Mouse (Mus musculus) liver, adult (tissue): Measurements from ENCODE around the gene Clic1.

Experiments used
- GATA4 ChIP-seq: IDR thresholded peaks from 2 replicates; pipeline ENCODE4 v1.6.1; 2014; ENCODE audit warnings: mild to moderate bottlenecking, low read length; ENCODE audit not compliant: insufficient replicate concordance

The Clic1 gene

GRCm38 (mm10) chr17:35064378-35064877 lies 14.7 kb downstream of the Clic1 start:
- no peak for TF ChIP-seq GATA4

DNA sequence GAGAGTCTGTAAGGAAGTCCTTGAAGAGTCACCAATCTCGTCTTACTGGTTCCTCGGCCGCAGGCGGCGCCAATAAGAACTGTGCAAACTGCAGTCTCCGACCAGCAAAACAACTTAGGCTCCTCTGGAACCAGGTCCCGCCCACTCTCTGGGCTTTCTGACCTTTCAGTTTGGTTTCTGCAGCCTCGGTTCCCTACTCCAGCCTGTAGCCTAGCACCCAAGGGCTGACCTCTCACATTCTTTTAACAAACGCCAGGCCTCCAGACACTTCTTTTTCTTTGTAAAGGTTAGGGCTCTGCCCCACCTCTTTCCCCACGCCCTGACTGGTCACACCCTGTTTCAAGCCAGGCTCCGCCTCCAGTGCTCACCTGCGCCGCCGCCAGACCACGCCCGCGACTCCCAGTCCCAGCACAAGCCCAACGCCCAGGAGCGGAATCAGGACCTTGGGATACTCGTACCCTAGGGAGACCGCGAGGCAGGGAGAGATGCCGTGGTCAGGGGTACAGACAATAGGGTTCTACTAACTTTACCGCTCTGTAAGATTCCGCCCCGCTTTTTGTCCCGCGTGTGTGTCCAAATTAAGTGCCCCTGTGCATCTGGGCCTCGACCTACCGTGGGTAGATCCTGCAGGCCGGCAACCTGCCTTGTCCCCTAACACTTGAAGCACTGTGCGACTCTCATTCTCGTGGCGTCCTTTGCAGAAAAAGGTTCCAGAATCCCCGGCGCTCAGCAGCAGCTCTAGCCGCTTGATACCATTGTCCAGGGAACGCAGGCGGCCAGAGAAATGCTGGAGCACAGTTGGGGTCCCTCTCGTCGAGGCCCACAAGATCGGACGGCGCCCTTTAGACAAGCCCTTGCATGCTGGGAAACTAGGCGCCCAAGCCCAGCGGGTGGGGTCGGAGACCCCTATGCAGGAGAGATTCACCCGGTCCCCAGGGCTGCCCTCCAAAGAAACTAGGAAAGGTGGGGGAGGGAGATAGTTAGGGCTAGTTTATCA lies 15.5 kb downstream of the Clic1 start, which contains the start of gene Ly6g6c:
Gene Ly6g6c (plus strand): TSS at position 438 of the 997 bp plus-strand sequence.
- TF ChIP-seq GATA4 = no peak

GRCm38 (mm10) chr17:35066084-35066483 lies 16.3 kb downstream of the Clic1 start, which contains the start of gene Mpig6b:
Gene Mpig6b (minus strand): TSS chr17:35066184.
- no peak for TF ChIP-seq GATA4

- TF ChIP-seq GATA4 = no peak
Measured at GRCm38 (mm10) chr17:35068213-35068914, 18.6 kb downstream of the Clic1 start.

DNA sequence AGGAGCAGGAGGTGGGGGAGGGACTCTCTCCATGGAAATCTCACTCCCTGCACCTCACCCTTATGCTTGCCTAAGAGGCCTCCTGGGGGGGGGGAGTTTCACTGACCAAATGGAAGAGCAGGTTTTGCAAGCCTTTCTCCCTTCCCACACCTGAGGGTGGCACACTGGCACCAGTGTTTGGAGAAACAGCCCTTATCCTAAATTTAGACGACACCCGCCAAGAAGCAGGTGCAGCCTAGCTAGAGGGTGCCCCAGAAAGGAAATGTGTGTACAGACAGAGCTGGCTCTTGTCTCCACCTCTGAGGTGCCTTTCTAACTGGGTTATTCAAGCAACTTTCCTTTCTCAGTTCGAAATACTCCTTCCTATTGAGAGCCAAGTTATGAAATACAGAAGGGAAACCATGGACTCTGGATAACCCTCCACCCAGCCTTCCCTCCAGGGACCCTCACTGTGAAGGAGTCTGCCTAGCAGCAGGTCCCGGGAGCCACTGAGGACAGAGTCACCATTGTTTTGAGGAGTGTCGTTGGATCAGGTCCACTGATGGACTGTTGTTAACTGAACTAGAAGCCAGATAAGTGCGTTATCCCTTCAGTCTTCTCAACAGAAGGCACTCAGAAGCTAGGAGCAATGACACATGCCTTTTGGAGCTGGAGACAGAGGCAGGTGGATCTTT lies 20.9 kb downstream of the Clic1 start:
- no peak for TF ChIP-seq GATA4

DNA sequence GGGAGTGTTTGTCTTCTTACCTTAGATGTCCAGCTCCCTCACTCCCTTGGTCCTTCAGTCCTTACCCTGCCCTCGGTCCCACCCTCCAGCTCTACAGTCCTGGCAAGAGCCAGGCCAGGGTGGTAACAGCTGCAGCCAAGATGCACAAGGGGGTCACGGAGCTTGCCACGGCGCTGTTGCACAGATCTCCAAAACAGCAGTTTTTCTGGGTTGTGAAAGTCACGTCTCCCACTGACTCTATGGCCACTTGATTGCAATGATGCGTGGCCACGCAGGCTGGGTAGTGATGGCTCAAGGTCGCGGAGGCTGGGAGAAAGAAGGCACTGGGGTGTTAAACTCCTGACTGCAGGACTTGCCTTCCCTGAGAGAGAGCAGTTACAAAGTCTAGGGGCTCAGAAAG lies 21.7 kb downstream of the Clic1 start:
- no peak for TF ChIP-seq GATA4

GRCm38 (mm10) chr17:35074097-35074496 lies 24.3 kb downstream of the Clic1 start:
- TF ChIP-seq GATA4 = no peak

GRCm38 (mm10) chr17:35076507-35077176 lies 26.9 kb downstream of the Clic1 start, which contains the start of gene Ly6g6e:
Gene Ly6g6e (plus strand): TSS chr17:35076902.
- TF ChIP-seq GATA4 = no peak

DNA sequence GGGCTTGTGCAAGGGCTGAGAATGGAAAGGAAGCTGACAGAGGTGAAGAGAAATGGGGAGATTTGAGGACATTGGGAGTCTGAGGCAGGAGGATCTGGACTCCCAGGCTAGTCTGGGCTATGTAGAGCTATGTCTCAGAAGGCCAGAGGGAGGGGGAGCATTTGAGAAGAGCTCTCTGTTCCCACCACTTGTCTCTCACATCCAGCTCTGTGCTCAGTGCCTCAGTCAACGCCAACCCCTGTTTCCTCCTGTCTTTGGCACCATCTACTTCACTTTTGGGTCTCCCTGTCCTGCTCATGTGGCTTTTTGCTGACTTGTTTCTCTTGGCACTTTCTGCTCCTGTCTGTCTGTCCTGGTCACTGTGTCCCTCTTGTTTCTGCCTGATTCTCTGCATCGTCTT lies 27.5 kb downstream of the Clic1 start:
- no peak for TF ChIP-seq GATA4

GRCm38 (mm10) chr17:35077786-35078233 lies 28.0 kb downstream of the Clic1 start, which contains the start of gene Ly6g6d:
Gene Ly6g6d (minus strand): TSS chr17:35078065.
- no peak for TF ChIP-seq GATA4

- peak; percentile 71; the same call in 1 of the 2 replicates for TF ChIP-seq GATA4
Measured at GRCm38 (mm10) chr17:35079778-35080177, 30.0 kb downstream of the Clic1 start.

DNA sequence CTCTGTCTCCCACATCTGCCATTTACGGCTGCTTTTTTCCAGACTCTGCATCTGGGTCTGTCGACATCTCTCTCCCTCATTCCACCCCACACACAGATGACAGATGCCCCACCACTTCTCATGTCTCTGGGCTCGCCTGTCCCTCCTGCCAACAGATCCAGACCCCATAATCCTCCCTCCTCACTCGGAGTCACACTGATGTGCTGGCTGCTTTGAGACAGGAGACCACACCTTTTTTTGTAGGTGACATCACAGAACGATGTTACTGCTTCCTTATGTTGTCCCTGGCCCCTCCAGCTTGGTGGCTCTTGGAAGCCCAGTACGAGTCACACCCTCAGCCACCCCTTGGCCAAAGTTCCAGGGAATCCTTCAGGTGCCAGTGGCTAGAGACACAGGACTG lies 30.5 kb downstream of the Clic1 start:
- TF ChIP-seq GATA4 = no peak

DNA sequence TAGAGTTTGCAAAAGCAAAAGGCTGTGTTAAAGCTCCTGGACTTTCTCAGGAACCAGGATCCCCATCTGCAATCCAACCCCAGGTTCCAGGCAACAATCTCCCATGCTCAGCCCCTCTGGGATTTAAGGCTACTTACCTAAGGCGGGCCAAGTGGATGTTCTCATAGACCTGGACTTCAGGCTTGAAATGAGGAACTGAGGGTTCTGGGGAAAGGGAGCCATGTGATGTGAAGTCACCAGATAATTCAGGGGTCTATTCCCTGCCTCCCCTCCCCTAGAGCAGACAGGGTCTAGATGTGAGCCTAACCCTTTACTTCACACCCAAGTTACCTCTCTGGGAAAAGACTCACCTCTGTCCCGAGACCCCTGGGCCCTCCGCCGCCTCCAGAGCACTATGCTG lies 30.9 kb downstream of the Clic1 start:
- TF ChIP-seq GATA4 = no peak

DNA sequence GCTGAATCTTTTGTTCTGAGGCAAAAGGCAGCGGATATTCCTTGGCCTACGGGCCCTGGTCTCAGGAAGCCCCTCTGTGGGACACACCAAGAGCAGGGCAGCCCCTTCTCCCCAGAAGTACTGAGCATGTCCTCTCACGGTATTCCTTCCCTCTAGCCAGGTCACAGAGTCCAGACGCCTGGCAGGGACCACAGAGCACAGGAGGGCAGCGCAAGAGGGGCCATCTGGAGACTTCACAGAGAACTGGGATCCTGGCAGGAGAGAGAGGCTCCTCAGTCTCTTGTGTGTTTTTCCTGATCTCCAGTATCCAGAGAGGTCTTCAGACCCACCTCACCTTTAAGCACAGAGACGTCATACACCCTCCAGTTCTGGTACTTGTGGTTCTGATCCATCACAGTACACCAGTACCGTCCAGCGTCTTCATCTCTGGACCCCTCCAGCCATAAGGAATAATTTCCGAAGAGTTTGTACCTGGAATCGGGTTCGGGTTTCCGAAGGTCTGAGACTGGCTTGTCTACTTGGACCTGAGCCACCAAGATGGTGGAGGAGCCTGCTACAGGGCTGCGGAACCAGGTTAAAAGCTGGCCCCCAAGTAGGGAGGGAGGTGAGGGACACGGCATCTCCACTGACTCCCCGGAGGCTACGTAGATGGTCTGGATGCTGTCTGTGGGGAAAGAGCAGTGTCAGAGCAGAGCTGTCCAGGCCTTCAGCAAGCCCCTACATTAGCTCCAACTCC lies 33.2 kb downstream of the Clic1 start:
- no peak for TF ChIP-seq GATA4

- no peak for TF ChIP-seq GATA4
Measured at GRCm38 (mm10) chr17:35083929-35084497, 34.2 kb downstream of the Clic1 start.
